Mouse (Mus musculus) regulatory T cell (primary cell): ENCODE results near the gene Qrfp.

Experiments
- in situ Hi-C: fragments of 300-600 bp; cut with MboI, MseI; formaldehyde crosslinking; loops from one replicate; pipeline ENCODE4 v1.15.1; 2025; ENCODE audit warnings: high pct_unique_total_duplicates

Gene Qrfp

DNA sequence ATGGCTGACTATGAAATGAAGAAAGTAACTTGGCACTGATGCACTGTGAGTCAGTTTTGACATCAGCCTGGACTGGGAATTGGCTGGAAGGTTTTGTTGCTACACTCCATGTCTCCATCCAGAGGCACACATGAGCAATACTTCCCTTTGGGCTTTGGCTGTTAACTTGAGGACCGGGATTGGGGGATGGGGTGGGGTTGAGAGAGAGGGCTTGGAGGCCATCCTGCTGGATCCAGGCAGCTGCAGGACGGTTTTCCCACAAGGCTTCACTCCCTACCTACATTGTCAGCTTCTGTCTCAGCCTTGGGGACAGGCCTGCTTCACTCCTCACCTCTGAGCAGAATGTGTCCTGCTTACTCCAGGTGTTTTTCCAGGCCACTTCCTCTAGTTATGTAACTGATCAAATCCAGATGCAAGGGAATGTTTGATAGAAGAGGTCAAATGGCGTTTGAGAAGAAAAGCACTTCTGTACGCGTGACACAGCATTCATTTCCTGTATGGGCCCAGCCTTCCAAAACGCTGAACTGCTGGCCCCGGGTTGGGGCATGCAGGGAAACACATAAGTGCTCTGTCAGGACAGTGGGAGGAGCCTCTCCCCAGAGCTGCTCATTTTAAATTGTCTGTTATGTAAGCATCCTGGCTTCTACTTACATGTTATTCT is 39.5 kb downstream of the Qrfp start:
- in situ Hi-C loops, result no loop called here

GRCm38 (mm10) chr2:31769631-31770111 is 40.7 kb downstream of the Qrfp start:
- in situ Hi-C loops, result no loop called here

- in situ Hi-C loops, result no loop called here
Measured at GRCm38 (mm10) chr2:31769115-31769514, 41.3 kb downstream of the Qrfp start.

DNA sequence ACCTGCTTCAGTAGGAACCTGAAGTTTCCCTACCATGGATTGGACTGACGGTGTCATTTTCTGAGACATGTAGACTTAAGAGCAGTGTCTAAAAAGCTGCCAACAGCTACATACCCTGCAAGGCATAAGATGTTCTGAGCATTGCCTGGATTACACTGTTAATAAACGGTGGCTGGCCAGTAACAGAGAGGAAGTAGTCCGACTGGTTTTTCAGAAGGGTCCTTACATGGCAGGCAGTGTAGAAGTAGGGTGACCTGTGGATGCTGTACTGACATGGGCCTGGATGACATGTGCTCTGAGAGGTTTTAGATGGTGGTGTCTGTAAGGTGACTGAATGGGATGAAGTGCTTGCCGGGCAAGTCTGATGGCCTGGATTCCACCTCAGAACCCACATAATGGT is 42.6 kb downstream of the Qrfp start:
- in situ Hi-C loops, result no loop called here

DNA sequence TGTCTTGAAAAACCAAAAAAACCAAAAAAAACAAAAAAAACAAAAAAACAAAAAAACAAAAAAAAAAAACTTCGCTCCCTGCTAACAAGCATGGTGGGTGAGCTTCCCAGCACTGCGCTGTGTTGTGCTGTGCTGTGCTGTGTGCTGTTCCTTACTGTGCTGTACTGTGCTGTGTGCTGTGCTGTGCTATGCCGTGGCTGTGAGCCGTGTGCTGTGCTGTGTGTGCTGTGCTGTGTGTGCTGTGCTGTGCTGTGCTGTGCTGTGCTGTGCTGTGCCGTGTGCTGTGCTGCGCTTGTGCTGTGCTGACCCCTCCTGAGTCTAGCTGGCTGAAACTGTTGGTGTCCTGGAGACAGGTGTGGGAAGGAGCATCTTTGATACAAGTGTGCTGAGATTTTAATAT is 43.3 kb downstream of the Qrfp start:
- in situ Hi-C loops, result no loop called here

DNA sequence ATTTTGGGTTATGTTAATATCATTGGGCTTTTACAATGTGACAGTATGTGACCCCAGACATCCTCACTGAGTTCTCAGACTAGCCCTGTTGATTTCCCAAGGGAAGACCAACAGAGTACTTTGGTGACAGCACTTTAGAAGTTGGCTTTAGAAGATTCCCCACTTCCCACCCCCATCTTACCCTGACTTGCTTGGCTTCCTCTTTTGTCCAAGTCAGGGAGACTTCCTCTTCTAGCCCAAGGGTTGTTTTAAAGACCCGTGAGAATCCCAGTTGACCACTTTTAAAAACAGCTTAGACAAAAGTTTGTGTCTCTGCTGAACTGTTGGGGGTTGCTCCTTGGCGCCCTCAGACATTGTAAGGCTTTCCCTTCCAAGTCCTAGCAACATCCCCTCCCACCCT is 47.1 kb downstream of the Qrfp start:
- in situ Hi-C loops, result no loop called here

DNA sequence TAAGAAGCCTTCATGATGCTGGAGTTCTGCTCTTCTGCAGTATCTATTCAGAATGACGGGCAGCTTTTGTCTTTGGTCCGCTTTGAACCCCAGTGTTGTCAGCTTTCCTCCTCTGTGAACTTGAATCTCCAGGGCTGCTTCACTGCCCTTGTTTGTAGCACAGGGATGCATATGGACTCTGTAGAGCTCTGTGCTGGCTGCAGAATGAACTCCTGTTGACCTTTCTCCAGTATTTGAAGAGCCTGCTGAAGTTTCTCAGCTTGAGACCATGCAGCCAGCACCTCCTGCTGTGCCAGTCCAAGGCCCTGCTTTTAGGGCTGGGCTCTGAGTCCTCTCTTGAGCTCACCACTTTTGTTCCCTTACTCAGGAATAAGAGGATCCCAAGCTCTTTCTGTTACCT is 47.5 kb downstream of the Qrfp start:
- in situ Hi-C loops, result no loop called here

DNA sequence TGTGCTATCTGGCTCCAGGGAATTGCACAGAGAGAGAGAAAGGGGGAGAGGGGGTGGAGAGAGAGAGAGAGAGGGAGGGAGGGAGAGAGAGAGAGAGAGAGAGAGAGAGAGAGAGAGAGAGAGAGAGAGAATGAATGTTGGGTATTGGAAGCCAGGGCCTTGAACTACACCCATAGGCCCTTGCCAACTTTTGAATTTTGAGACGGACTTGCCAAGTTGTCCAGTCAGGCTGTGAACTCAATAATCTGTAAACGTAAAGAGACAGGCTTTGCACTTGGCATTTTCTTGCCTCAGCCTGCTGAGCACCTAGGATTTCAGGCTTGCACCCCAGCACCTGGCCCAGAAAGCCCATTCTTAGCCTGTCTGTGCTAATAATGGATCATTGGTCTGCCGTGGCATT is 48.2 kb downstream of the Qrfp start:
- in situ Hi-C loops, result no loop called here

DNA sequence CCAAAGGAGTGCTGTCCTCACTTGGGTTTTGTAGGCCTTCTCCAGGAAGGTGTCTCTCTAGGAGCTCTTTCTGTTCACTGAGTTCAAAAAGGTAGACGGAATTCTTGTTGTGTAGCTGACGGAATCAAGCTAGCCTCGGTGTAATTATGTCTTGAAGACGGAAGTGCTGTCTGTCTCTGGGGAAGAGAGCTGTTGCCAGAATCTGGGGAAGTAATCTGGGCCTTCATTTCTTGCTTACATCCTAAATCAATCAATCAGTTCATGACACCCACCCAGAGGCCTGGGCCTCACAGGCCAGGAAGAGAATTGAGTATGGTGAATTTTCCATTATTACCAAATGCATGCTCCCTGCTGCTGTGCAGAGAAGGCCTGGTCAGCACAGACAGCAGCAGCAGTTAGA is 48.8 kb downstream of the Qrfp start:
- in situ Hi-C loops, result no loop called here

DNA sequence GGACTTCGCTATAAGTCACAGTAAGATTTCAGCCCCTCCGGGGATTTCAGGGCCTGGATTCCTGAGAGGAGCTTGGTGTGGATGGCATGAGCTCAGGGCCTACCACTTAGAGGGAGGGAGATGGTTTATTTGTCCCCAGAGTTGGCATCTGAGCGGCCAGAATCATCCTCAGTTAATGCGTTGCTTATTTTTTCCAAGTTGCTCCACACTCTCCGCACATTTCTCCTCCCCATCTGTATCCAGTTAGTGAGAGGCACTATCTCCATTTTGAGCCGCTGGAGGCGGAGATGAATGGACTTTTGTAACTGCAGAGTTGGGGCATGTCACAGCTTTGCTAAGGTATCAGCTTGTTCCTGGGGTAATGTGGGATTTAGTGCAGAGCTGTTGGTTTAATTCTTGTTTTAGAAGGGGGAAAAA is 49.3 kb downstream of the Qrfp start:
- in situ Hi-C loops, result no loop called here

- in situ Hi-C loops, result no loop called here
Measured at GRCm38 (mm10) chr2:31760486-31760885, 49.9 kb downstream of the Qrfp start.

DNA sequence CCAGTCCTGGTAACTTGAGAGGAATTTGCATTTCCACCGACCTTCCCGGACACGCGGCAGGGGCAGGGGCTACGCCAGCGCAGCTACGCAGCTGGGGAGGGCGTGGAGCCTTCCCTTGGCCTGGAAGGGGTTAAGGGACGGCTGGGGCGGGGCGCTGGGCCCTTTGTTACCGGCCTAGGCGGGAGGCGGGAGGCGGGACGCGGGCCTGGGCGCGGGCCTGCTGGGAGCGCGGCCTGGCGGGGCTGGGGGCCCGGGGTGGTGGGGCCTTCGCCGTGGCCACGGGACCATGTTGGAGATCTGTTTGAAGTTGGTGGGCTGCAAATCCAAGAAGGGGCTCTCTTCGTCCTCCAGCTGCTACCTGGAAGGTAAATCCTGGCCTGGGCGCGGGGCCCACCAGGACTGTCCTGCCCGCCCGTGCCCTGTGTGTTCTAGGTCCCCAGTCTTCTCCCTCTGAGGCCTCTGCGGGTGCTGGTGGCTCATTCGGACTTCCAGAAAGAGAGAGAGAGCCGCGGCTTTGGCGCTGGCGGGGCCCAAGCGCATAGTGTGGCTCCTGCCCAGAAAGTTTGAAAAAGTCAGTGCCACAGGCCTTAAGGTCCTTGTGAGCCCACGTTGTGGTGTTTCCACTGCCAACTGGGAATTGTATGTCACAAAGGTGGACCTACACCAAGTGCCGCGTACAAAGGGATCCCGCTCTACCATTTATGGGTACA is 50.5 kb downstream of the Qrfp start:
- in situ Hi-C loops, result no loop called here

DNA sequence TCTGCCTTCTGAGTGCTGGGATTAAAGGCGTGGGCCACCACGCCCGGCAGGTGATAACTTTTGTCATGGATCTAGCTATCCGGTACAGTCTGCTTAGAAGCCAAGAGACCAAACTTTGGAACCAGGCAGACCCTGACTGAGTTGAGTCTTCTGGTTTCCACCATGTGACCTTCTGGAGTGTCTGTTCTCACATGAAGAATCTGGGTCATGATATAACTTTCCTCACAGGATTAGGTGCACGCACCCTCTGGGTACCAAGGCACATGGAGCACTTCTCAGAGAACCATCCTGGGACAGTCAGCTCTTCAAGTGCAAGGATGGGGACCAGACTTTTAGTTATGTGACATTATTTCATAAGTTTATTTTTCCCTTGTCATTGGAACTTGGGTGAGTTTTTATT is 51.4 kb downstream of the Qrfp start:
- in situ Hi-C loops, result no loop called here

- in situ Hi-C loops, result no loop called here
Measured at GRCm38 (mm10) chr2:31757472-31757871, 52.9 kb downstream of the Qrfp start.
